Mouse (Mus musculus): ENCODE measurements at regions not wholly inside any gene's neighbourhood (a gene's known extent, or its start where the extent isn't known, plus 50 kb on each side); places are given as distances from the start of the nearest gene placed in this dataset.

DNA sequence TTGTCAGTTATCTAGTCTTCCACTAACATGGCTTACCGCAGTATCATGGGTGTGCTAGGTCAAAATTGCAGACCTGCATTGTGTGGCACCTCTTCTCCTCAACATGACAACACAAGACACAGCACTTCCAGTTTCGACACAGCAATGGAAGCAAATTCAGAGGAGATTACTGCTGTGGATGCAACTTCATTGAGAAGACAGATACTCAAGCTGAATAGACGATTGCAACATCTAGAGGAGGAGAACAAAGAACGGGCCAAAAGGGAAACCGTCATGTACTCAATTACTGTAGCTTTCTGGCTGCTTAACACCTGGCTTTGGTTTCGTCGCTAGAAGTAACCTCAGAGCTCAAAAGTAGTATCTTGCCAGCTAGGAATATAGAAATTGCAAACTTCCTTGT lies 368.4 kb downstream of the Tex13c3 start:
- no peaks in the 10 kb centered on the region for H3K27me3 ChIP-seq (ENCODE audit: insufficient read depth, low read length)
- no peak for ATAC-seq (replicated peaks; ENCODE audit: low FRiP score, low read depth)
- no peak for DNase-seq (ENCODE audit: low spot score)
- no peaks in the 10 kb centered on the region for H3K36me3 ChIP-seq (ENCODE audit: insufficient read depth, low read length)
- no peak overlapping the region for H3K27ac ChIP-seq
- no peak overlapping the region for H3K9ac ChIP-seq (ENCODE audit: low read depth, low read length)
- no peak overlapping the region for H3K4me2 ChIP-seq (ENCODE audit: low read length)
- no peaks in the 10 kb centered on the region for H3K4me1 ChIP-seq (replicated peaks; ENCODE audit: insufficient read depth, low read length)
- no peak for TF ChIP-seq CTCF (IDR thresholded peaks at IDR 0.05; ENCODE audit: low read depth)
- H3K4me3 ChIP-seq (replicated peaks; ENCODE audit: low read depth, low read length), result no peak overlapping the region
- 81% methylated on average over 7 of the region's 7 CpGs for WGBS
- H3K9me3 ChIP-seq (replicated peaks; ENCODE audit: low read length), result no peaks in the 10 kb centered on the region

DNA sequence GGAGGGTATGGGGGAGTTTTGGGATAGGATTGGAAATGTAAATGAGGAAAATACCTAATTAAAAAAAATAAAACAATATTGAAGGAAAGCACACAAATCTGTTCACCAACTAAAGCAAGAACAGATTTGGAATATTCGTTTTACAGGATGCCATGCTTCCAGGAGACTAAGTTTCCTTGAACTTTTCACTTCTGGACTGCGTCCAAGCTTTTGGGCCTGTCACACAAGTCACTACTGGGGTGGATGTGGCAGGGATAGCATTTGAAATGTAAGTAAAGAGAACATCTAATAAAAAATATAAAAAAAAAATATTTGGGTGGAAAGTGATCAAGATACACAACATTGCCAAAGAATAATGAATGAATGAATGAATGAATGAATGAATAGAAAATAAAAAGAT lies 378.2 kb downstream of the Tex13c3 start:
- Histone ChIP-seq H3K4me2 (ENCODE audit: low read length) (no peak overlapping the region), H3K9me3 (replicated peaks; ENCODE audit: low read length) (no peaks in the 10 kb centered on the region), H3K4me3 (replicated peaks; ENCODE audit: low read depth, low read length) (no peak overlapping the region), H3K27ac (no peak overlapping the region), H3K36me3 (ENCODE audit: insufficient read depth, low read length) (no peaks in the 10 kb centered on the region), H3K4me1 (replicated peaks; ENCODE audit: insufficient read depth, low read length) (no peaks in the 10 kb centered on the region), H3K9ac (ENCODE audit: low read depth, low read length) (no peak overlapping the region), H3K27me3 (ENCODE audit: insufficient read depth, low read length) (no peaks in the 10 kb centered on the region)
- no peak for ATAC-seq (replicated peaks; ENCODE audit: low FRiP score, low read depth)
- DNase-seq (ENCODE audit: low spot score), result no peak
- WGBS, result 62% methylated on average over 2 of the region's 2 CpGs
- TF ChIP-seq CTCF (IDR thresholded peaks at IDR 0.05; ENCODE audit: low read depth), result no peak

DNA sequence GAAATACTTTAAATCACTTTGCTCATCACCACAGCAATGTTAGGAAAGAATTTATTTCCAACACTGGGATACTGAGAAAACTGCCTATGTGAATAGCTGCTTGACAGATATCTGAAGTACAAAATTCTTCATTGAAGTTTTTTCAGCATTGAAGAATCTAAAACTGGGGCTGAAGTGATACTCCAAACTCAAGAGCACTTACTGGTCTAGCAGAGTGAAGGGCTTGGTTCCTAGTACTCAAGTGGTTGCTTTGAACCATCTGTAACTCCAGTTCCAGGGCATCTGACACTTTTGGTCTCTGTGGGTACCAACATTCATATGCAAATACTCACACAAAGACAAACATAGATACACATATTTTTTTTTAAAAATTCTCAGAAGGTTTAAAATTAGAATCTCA lies 385.2 kb downstream of the Tex13c3 start:
- H3K27me3 ChIP-seq (ENCODE audit: insufficient read depth, low read length), result no peaks in the 10 kb centered on the region
- H3K36me3 ChIP-seq (ENCODE audit: insufficient read depth, low read length), result no peaks in the 10 kb centered on the region
- no peak overlapping the region for H3K4me2 ChIP-seq (ENCODE audit: low read length)
- no peak overlapping the region for H3K27ac ChIP-seq
- no peaks in the 10 kb centered on the region for H3K9me3 ChIP-seq (replicated peaks; ENCODE audit: low read length)
- TF ChIP-seq CTCF (IDR thresholded peaks at IDR 0.05; ENCODE audit: low read depth), result no peak
- DNase-seq (ENCODE audit: low spot score), result no peak
- H3K9ac ChIP-seq (ENCODE audit: low read depth, low read length), result no peak overlapping the region
- ATAC-seq (replicated peaks; ENCODE audit: low FRiP score, low read depth), result no peak
- H3K4me1 ChIP-seq (replicated peaks; ENCODE audit: insufficient read depth, low read length), result no peaks in the 10 kb centered on the region
- no peak overlapping the region for H3K4me3 ChIP-seq (replicated peaks; ENCODE audit: low read depth, low read length)

DNA sequence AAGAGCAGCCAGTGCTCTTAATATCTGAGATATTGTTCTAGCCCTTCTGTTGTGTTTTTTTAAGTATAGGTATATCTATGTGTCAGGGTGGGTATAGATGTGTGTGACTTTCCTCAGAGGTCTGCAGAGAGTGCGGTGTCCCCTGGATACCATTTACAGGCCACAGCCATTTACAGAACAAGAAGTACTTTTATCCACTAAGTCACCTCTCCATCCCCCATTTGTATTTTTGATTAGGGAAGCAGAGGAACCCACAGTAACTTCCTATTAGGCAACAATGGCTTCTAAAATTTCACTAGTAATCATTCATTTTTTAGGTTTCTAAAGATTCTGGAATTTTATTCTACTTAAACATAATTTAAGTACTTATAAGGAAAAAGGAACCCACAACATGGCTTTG lies 396.7 kb downstream of the Tex13c3 start:
- no peak overlapping the region for H3K4me2 ChIP-seq (ENCODE audit: low read length)
- H3K36me3 ChIP-seq (ENCODE audit: insufficient read depth, low read length), result no peaks in the 10 kb centered on the region
- no peak overlapping the region for H3K4me3 ChIP-seq (replicated peaks; ENCODE audit: low read depth, low read length)
- no peak for TF ChIP-seq CTCF (IDR thresholded peaks at IDR 0.05; ENCODE audit: low read depth)
- no peaks in the 10 kb centered on the region for H3K9me3 ChIP-seq (replicated peaks; ENCODE audit: low read length)
- 100% methylated on average over 1 of the region's 1 CpGs for WGBS
- H3K4me1 ChIP-seq (replicated peaks; ENCODE audit: insufficient read depth, low read length), result no peaks in the 10 kb centered on the region
- no peaks in the 10 kb centered on the region for H3K27me3 ChIP-seq (ENCODE audit: insufficient read depth, low read length)
- ATAC-seq (replicated peaks; ENCODE audit: low FRiP score, low read depth) (no peak), DNase-seq (ENCODE audit: low spot score) (no peak)
- no peak overlapping the region for H3K9ac ChIP-seq (ENCODE audit: low read depth, low read length)
- no peak overlapping the region for H3K27ac ChIP-seq

DNA sequence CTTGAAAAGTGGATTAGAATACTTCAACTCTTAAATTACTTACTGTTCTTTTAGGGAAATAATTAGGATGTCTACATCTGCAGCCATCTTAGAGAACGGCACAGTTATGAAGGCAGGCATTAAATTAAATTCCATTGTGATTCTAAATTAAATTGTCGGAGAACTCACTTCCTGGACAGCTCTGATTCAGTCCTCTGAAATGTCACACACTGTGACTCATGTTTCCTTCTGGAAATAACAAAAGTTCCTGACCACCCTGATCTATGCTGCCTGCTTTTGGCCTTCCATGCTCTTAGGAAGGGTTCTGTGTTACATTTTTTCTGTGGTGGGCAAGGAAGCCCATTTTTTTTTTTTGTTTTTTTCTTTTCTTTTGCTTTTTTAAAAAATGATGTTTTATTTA lies 401.1 kb downstream of the Tex13c3 start:
- TF ChIP-seq CTCF (IDR thresholded peaks at IDR 0.05; ENCODE audit: low read depth), result no peak
- no peaks in the 10 kb centered on the region for H3K27me3 ChIP-seq (ENCODE audit: insufficient read depth, low read length)
- no peaks in the 10 kb centered on the region for H3K9me3 ChIP-seq (replicated peaks; ENCODE audit: low read length)
- H3K4me1 ChIP-seq (replicated peaks; ENCODE audit: insufficient read depth, low read length), result no peaks in the 10 kb centered on the region
- no peak overlapping the region for H3K27ac ChIP-seq
- H3K36me3 ChIP-seq (ENCODE audit: insufficient read depth, low read length), result no peaks in the 10 kb centered on the region
- peak; percentile 16 for DNase-seq (ENCODE audit: low spot score)
- H3K9ac ChIP-seq (ENCODE audit: low read depth, low read length), result no peak overlapping the region
- 40% methylated on average over 2 of the region's 2 CpGs for WGBS
- H3K4me3 ChIP-seq (replicated peaks; ENCODE audit: low read depth, low read length), result no peak overlapping the region
- no peak overlapping the region for H3K4me2 ChIP-seq (ENCODE audit: low read length)
- no peak for ATAC-seq (replicated peaks; ENCODE audit: low FRiP score, low read depth)

MicroRNAs encoded in the stretch of these regions (microRNA counts, 519-probe panel; counts per million panel counts)
- microRNA mmu-miR-221 (3,909 counts per million, percentile 74 among the panel's probes with 10 or more counts), microRNA mmu-miR-222 (330 counts per million, percentile 68 among the panel's probes with 10 or more counts)

Small RNA genes in the stretch of these regions (microRNA-seq; reads per million reads assigned to microRNA genes)
- gene Mir221 (778 reads per million, percentile 75 among the genes with 10 or more reads in this experiment), gene Mir222 (300 reads per million, percentile 64 among the genes with 10 or more reads in this experiment)
